Mouse (Mus musculus) ovary, adult 18-20 months (tissue): ENCODE measurements around the gene Lmntd1.

Experiments used
- DNase-seq: peaks from one replicate; pipeline ENCODE4 v3.0.0; 2022; ENCODE audit warnings: low spot score, mixed read lengths

The Lmntd1 gene

GRCm38 (mm10) chr6:145614219-145614618, at the start of gene Lmntd1:
Gene Lmntd1, minus strand, starts transcription at chr6:145614319.
- DNase-seq = no peak

DNA sequence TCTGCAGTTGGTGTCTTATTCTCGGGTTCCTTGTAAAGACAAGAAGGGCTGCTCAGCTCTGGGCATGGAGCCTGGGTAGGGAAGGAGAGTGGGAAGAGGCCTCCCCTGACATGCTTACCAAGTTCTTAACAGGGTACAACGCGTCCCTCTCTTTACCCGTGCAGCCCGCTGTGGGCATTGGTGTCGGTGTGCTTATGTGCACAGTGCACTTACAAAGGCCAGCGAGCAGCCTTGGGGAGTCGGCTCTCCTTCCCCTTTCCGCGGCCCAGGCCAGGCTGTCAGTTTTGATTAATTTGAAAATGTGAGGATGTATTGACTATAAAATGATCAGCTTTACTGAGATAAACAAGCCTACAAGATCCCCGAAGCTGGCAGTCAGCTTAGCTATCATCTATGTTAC, 46.8 kb upstream of the Lmntd1 start:
- no peak for DNase-seq

GRCm38 (mm10) chr6:145659116-145659515, 45.0 kb upstream of the Lmntd1 start:
- DNase-seq = no peak

DNA sequence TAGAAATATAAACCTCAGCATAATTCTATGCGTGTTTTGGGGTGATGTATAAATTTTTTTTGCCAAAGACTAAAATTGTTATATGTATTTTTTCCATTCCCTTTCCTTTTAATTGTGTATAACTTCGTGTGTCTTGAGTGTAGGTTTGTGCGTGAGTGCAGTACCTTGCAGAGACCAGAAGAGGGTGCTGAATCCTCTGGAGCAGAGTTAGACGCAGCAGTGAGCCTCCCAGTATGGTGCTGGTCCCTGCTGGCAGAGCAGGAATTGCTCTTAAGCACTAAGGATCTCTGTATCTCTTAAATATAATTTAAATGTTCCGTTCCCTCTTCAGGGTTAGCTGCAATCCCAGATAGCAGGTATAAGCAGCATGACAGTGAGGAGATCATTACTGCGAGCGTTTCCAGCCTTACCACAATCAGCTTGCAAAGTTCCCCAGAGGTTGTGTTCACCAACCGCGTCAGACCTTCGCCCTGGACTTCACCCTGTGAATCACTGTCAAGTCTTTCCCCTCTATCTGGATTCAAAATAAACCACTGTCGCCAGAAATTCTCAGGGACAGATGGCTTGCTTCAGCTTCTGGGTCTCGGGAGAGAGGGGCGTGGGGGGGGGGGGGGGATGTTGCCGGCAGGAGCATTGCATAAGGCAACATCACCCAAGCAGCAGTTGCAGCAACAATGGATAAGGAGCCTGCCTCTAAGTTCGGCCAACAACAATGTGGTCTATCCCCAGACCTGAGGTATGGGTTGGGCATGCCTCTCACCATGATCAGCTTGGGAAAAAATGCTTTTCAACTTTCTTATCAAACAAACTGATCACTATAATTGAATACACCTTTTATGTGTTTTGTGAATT, 42.8 kb upstream of the Lmntd1 start:
- no peak for DNase-seq

GRCm38 (mm10) chr6:145655678-145656077, 41.6 kb upstream of the Lmntd1 start:
- no peak for DNase-seq

DNA sequence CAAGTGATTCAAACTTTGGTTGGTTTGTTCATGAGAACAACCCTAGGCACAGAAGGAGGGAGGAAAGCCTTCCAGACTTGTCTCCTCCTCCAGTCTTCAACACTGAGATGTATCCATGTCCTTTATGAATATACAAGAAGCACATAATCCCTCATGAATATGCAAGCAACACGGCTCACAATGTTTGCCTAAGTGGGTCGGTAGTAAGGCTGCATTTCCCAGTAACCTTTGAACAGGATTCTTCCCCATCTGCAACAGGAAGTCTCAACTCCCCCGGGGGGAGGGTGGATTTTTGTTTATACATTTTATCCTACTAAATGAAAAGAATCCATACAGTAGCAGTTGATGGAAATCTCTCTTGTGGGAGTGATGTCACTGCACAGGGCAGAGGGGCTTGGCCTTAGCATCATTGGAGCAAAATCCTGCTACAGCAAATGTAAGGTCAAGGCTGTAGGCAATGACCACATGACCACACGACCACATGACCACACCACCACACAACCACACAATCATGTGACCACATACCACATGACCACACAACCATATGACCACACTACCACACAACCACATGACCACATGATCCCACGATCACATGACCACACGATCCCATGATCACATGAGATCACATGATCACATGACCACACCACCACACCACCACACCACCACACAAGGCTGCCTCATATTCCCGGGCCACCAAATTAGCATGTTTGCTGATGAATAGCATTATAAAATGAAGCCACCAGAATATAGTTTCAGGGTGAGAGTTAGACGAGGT, 40.1 kb upstream of the Lmntd1 start:
- no peak for DNase-seq

GRCm38 (mm10) chr6:145653626-145654025, 39.5 kb upstream of the Lmntd1 start:
- DNase-seq = no peak

GRCm38 (mm10) chr6:145652986-145653385, 38.9 kb upstream of the Lmntd1 start:
- no peak for DNase-seq

GRCm38 (mm10) chr6:145651976-145652375, 37.9 kb upstream of the Lmntd1 start:
- no peak for DNase-seq

DNA sequence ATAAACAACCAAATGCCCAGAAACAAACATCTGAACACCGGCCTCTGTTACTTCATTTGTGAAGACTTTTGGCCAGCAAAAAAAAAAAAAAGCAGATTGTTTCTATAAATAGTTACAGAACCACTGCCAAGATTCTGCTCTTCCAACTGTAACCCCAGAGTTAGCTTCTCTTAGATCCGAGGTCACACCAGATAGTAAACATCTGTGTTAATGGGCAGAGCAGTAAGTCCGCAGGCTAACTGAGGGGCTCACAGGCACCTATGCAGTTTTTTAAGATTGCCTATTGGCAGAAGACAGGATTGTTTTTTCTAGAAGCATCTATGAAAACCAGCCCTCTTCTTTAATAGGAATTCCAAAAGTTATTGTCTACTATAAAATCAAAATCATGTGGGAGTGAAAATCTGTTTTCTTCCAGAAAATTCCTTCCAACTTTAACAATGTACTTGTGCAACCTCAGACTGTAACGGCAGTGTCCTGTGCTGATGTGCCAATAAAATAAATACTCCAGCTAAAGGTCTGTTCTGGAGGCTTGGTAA, 26.9 kb upstream of the Lmntd1 start:
- DNase-seq = no peak

DNA sequence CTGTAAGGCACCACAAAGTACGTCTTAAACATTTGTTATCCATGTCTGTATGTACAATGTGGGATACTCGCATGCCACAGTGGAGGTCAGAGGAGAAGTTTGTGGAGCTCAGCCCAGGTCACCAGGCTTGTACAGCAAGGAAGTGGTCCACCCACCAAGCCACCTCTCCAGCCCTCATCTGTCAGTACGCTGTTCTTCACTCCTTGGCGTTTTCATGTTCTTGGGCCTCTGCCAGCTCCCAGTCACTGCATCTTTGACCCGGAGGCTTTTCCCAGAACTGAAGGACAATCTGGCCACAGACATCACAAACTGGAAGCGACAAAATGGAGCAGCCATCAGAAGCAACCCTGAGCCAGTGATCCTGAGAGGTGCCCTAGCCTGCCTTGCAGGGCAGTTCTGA, 24.1 kb upstream of the Lmntd1 start:
- DNase-seq = peak; percentile 9

- DNase-seq = no peak
Measured at GRCm38 (mm10) chr6:145636682-145637081, 22.6 kb upstream of the Lmntd1 start.

GRCm38 (mm10) chr6:145634454-145634853, 20.3 kb upstream of the Lmntd1 start:
- DNase-seq = no peak

DNA sequence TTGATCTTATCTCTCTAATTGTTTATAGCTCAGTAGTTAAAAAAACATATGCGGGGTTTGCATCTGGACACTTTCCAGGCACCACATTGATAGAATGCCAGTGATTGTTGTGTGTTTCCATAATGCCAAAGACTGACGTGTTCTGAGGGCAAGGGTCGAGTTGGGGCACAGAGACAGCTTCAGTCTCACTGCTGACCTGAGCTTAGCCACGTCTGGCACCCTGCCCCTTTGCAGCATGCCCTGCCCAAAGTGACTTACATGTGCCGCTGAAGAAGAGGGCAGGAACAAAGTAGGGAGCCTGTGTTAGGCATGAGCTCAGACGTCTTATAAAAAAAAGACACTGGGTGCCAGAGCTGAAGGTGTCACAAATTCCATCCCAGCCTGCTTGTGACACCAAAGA, 16.1 kb upstream of the Lmntd1 start:
- no peak for DNase-seq

DNA sequence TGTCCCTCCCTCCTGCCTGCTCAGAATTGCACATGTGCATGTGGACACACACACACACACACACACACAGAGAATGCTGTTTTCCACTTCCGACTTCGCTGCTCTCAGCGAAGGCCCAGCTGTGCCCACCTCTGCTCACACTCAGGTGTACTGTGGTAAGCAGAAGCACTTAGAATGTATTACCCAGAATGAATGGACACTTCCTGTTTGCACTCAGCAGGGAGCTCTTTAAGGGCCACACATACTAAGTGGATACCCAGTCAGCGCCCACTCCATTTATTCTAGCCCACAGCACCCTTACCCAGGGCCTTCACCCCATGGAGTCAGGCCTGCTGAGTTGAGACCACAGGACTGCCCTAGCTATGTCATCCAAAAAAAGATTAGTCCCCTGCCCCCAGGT, 9.0 kb upstream of the Lmntd1 start:
- DNase-seq = no peak

GRCm38 (mm10) chr6:145616402-145617229, 2.5 kb upstream of the Lmntd1 start:
- DNase-seq = no peak

DNA sequence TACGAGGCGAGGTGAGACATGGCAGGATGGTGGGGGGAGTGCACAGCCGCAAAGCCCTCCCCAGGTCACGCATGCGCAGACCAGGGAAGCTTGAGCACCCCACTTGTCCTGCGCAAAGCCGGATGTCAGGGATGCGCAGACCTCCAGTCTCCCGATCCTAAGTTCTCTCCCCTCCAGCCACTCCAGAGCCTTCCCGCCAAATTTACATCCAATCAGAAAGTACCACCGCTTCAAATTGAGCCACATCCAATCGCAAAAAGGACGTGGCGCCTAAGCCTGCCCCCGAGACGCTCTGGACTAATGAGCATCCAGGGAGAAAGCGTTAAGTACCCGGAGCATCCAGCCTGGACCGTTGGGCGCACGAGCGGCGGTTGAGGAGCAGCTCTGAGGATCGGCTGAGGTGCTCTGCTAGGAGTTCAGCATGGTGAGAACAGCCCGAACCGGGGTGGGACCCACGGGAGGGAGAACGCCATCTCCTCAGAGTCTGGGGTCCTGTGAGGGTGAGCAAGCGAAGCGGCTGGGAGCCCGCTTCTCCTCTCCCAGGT, 1.6 kb upstream of the Lmntd1 start, which contains the start of gene Tuba3b:
Gene Tuba3b, plus strand, starts transcription at position 92 of the 545 bp plus-strand sequence.
- no peak for DNase-seq

DNA sequence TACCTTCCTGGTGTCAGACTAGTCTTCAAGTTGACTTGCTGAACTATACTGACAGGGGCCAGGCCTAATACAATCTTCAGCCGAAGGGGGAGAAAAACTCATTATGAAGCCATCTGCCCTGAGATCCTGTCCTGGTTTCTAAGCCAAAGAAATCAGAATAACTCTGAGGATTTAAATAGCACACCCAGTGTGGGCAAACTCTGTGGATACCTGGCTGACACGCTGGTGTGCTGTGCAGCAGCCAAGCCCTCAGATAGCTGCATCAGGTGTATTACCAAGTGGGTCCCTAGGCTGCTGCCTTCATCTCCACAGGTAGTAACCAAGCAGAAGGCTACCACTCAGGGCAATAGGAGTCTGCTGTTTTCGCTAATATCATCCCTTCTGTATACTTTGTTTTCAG, 1.5 kb downstream of the Lmntd1 start:
- DNase-seq = no peak

- no peak for DNase-seq
Measured at GRCm38 (mm10) chr6:145610901-145611300, 3.2 kb downstream of the Lmntd1 start.

DNA sequence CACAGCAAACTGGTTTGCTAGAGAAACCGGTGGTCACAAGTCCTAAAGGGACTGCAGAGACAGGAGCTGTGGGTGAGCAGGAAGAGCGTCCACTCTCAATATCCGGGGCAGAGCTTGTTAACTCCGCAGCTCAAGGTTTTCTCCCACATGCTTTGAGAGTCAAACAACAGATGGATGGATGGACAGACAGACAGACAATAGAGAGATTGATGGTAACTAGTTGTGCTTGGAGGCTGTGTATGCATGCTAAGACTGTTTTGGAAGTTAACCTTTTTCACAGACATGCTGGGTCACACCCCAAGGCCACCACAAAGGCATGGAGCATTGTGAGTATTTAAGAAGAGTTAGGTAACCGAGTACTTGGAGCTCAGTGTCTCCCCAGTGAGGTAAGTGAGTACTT, 5.4 kb downstream of the Lmntd1 start:
- no peak for DNase-seq

GRCm38 (mm10) chr6:145607746-145608145, 6.4 kb downstream of the Lmntd1 start:
- DNase-seq = no peak

DNA sequence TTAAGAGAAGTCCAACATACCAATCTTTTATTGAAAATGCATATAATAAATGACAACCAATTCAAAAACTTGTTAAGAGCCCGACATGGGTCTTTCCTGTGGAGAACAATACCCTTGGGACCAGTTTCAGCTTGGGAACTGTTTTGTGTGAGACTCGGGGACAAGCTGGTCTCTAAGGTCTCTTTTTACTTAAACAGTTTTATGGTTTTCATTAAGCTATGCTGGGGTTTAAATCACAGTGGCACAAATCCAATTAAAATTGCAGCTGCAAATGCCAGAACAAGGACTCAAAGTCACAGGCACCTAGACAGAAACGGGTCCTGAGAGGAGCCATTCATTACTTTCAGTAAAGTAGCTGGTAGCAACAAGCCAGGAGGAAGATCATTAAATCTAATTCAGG, 8.9 kb downstream of the Lmntd1 start:
- no peak for DNase-seq
